Mouse (Mus musculus): ENCODE measurements around the gene Akap7.
A peak's percentile ranks its signal among the peaks of the same experiment; 100 is the strongest.

The Akap7 gene

DNA sequence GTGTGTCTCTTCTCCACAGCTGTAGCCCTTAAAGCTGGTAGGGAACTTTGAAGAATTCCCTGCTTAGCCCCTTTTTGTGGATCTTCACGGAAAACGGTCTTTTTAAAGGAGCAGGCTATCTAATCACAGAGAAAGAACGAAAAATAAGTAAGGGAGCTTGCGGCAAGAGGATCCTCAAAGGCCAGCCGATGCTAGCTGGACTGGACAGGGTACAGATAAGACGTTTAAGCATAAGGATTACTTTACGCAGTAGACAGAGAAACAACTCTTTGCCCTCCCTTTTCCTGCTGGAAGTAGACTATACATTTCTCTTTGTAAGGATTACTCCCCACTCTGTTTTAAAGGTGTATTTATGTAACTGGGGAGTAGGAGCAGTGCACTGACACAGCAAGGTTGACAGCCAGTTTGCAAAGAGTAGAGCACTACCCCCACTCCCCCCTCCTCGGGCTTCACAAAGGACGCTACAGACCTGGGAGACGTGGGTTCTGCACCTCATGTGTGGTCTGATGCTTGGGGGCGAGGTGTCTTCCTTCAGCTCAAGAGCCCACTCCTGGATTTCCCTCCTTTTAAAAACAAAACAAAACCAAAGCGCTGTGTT lies 9.9 kb downstream of the Akap7 start:
- peak; percentile 48 for DNase-seq (ENCODE audit: low spot score)

DNA sequence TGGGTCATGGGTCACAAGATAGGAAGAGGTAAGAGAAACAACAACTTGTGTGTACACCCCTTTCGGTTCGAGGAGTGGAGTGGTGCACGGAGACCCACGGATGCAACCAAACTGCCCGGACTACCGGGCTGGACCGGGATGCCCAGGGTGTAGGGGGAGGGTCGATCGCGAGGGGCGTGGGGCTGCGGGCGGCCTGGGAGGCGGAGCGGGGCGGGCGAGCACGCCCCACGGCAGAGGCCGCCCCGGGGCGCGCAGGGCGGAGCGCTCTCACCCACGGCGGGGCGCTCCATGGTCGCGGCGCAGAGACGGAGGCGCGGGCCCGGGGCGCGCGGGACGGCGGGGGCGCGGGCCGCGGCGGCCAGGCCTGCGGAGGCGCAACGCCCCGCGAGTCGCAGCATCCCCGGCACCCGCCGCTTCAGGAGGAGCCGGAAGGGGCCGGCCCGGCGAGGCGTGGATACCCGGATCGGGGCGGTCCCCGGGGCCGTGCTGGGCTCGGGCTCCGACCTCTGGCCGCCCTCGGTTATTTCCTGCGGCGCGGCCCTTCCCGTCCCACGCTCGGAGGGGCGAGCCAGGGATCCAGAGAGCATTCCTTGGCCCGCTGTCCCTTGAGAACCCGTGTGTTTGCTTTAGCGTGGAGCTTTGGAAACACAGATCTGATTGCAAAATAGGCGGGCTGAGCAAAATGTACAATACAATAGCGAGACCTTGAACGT lies 10.9 kb downstream of the Akap7 start:
- DNase-seq (ENCODE audit: low spot score) = peak; percentile 53

GRCm38 (mm10) chr10:25296286-25296656 lies 11.4 kb downstream of the Akap7 start:
- peak; percentile 16 for DNase-seq (ENCODE audit: low spot score)

GRCm38 (mm10) chr10:25295836-25296235 lies 11.8 kb downstream of the Akap7 start:
- DNase-seq (ENCODE audit: low spot score) = no peak

DNA sequence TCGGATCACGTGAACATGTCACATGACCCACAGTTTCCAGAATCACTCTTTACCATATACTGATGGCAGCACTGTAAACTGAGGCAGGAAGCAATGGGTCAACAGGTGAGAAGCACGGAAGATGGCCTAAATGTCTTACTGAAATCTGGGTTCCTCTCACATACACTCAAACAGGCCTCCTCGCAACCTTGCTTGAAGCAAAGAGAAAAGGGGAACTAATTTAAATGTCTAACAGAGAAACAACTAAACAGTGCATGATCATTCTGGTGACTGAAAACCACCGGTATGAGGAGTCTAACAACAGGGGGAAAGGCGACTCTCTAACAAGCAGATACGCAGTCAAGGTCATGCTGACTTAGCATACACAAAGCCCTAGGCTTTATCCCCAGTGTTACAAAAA lies 12.7 kb downstream of the Akap7 start:
- no peak for DNase-seq (ENCODE audit: low spot score)

GRCm38 (mm10) chr10:25293796-25294195 lies 13.9 kb downstream of the Akap7 start:
- no peak for DNase-seq (ENCODE audit: low spot score)

DNA sequence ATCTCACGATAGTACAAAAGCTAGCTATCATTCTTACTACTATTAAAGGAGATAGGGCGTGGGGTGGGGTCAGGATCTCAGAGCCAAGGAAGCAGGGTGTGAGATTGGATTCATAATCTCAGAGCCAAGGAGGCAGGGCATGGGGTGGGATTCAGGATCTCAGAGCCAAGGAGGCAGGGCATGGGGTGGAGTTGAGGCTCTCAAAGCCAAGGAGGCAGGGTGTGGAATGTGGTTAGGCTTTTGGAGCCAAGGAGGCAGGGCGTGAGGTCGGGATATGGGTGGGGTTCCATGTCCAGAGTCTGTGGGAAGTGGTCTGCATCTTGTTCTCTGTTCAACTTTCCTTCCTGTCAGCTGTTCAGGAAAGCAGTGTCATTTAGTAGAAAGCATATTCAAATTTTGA lies 16.6 kb downstream of the Akap7 start:
- DNase-seq (ENCODE audit: low spot score) = no peak

- DNase-seq (ENCODE audit: low spot score) = no peak
These were observed 22.4 kb downstream of the Akap7 start for GRCm38 (mm10) chr10:25285100-25285811.

GRCm38 (mm10) chr10:25284427-25285099 lies 23.1 kb downstream of the Akap7 start:
- no peak for DNase-seq (ENCODE audit: low spot score)

GRCm38 (mm10) chr10:25283397-25283796 lies 24.3 kb downstream of the Akap7 start:
- DNase-seq (ENCODE audit: low spot score) = no peak

DNA sequence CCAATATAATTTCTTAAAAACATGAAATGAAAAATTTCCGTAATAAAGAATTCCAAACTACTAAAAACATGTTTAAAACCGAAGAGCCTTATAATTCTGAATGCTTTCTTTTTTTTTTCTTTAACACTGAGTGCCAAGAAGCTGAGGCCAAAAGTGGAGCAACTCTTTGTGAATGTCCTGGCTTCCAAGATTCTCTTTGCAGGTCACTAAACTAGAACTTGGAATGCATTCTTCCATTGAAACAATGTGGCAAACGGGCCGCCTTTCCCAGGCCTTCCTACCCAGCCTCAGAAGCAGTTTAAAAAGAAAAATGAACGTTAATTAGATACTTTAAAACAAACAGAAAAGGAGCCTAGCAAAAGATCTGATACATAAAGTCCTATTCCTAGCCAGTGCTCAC lies 27.5 kb downstream of the Akap7 start:
- DNase-seq (ENCODE audit: low spot score) = no peak

GRCm38 (mm10) chr10:25279406-25279805 lies 28.3 kb downstream of the Akap7 start:
- no peak for DNase-seq (ENCODE audit: low spot score)

GRCm38 (mm10) chr10:25275492-25275891 lies 32.2 kb downstream of the Akap7 start:
- no peak for DNase-seq (ENCODE audit: low spot score)

DNA sequence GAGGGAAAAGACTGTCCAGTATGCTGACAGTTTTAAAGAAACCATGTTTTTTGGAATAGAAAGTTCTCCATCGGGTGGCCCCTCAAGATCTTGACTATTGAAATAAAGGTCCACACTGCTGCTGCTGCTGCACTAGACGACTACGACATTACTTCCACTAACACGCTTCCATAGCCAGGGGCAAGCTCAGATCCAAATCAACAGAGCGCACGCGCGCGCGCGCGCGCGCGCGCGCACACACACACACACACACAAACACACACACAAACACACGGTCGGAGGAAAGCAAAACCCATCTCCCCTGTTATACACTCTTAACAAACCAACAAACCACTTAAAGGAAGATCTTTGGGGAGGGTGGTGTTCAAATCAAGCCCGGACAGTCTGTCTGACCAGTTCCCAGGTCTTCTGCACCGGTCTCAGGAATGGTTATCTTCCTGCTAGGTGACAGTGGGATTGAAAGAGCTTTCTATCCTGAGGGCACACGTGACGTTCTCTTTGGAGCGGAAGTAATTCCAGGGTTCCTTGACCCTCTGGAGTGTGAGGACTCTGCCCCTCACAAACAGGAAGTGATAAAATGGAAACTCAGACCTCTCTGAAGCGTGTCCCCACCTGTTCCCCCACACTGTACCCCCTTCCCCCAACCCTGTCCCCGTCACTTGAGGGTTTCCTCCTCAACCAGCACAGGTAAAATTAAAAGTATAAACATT lies 32.9 kb downstream of the Akap7 start:
- no peak for DNase-seq (ENCODE audit: low spot score)

- DNase-seq (ENCODE audit: low spot score) = no peak
These were observed 33.9 kb downstream of the Akap7 start for GRCm38 (mm10) chr10:25273731-25274130.

- DNase-seq (ENCODE audit: low spot score) = no peak
These were observed 35.9 kb downstream of the Akap7 start for GRCm38 (mm10) chr10:25271756-25272155.

DNA sequence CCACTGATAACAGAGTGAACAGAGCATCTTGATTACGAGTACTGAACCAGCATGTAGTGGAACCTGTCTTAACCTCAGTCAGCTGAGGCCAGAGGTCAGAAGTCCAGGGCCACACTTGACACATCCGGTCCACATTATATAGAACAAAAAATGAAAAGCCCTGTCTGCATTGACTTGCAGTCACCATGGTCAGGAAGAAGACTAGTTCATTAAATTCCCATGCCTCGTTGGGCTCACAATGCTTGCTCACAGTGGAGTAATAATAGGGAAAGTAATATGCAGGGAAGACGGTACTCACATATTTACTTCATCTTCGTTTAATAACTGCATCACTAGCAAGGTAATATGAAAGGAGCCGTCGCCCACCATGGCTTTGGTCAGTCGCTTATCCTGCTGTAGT lies 36.5 kb downstream of the Akap7 start:
- DNase-seq (ENCODE audit: low spot score) = no peak

GRCm38 (mm10) chr10:25268476-25269351 lies 39.0 kb downstream of the Akap7 start:
- peak; percentile 34 for DNase-seq (ENCODE audit: low spot score)

DNA sequence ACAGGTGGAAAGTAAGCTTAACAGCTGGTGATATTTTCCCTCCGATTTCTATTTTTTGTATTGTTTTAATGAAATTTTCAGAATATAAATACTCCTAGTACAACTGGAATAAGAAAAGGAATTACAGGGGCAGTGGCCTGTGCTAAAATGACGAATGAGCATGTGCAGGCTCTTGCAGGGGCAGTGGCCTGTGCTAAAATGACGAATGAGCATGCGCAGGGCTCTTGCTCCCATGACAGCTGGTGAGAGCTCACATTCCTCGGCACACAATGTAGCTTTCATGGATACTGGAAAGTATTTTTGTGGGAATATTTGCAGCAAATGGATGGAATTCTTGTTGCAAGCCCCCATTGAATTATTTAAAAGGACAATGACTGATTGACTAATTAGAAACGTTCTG lies 46.5 kb downstream of the Akap7 start:
- DNase-seq (ENCODE audit: low spot score) = no peak

DNA sequence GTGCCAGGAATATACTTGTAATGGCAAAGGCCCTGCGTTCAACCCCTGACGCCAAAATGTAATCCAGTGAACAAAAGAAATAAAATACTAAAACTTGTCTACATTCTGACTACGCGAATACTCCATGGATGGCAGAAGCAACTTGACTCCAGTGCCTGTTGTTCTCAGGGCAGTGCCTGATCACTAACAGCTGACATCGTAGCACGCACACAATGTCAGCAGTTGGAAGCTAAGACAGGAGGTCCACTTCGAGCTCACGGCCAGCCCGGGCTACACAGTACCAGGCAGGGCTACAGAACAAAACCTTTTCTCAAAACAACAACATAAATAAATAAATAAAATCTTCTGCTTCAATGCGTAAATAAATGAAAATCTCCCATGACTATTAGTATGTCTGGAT lies 46.9 kb downstream of the Akap7 start:
- no peak for DNase-seq (ENCODE audit: low spot score)

DNA sequence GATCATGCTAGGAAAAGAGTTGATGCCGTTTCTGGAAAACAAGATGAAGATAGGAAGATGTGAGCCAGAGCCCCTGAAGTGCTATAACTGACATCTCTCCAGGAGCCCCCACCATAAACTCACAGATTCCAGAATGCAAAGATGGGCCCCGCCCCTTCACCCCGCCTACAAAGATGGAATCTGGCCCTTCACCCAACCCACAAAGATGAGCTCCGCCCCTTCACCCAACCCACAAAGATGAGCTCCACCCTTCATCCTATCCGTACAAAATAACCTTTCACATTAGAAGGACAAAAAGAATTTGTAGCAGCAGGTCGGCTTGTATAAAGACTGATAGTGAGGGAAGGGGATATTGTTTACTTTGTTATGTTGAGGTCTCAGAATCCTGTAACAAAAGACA lies 49.5 kb downstream of the Akap7 start:
- peak; percentile 40 for DNase-seq (ENCODE audit: low spot score)

Measured in c-Kit-positive CD71-positive TER-119-positive erythroid progenitor cells, embryonic 14.5 days (primary cell).